Mouse (Mus musculus): Measurements from ENCODE around the gene Kif24.

Gene Kif24

GRCm38 (mm10) chr4:41464345-41465286, at the start of gene Kif24, which contains the start of gene Nudt2:
TSS of gene Kif24 (minus strand) at chr4:41464887.
TSS of gene Nudt2 (plus strand) at chr4:41465151.
- peak; percentile 100 for DNase-seq (ENCODE audit: low read depth)

GRCm38 (mm10) chr4:41513714-41514113, 49.0 kb upstream of the Kif24 start:
- DNase-seq (ENCODE audit: low read depth): no peak

GRCm38 (mm10) chr4:41513309-41513708, 48.6 kb upstream of the Kif24 start:
- DNase-seq (ENCODE audit: low read depth): no peak

- DNase-seq (ENCODE audit: low read depth): no peak
Observed at GRCm38 (mm10) chr4:41507998-41508397, 43.3 kb upstream of the Kif24 start.

GRCm38 (mm10) chr4:41507326-41507924, 42.7 kb upstream of the Kif24 start:
- DNase-seq (ENCODE audit: low read depth): no peak

GRCm38 (mm10) chr4:41506906-41507305, 42.2 kb upstream of the Kif24 start:
- DNase-seq (ENCODE audit: low read depth): peak; percentile 73

- DNase-seq (ENCODE audit: low read depth): peak; percentile 53
Observed at GRCm38 (mm10) chr4:41506156-41506555, 41.5 kb upstream of the Kif24 start.

- no peak for DNase-seq (ENCODE audit: low read depth)
Observed at GRCm38 (mm10) chr4:41505131-41505551, 40.5 kb upstream of the Kif24 start.

- no peak for DNase-seq (ENCODE audit: low read depth)
Observed at GRCm38 (mm10) chr4:41504325-41504724, 39.6 kb upstream of the Kif24 start.

- peak; percentile 91 for DNase-seq (ENCODE audit: low read depth)
Observed at GRCm38 (mm10) chr4:41502986-41503412, 38.3 kb upstream of the Kif24 start, which contains the start of gene AI464131. TSS of gene AI464131 (minus strand) at chr4:41503076.

- no peak for DNase-seq (ENCODE audit: low read depth)
Observed at GRCm38 (mm10) chr4:41502171-41502940, 37.7 kb upstream of the Kif24 start.

- DNase-seq (ENCODE audit: low read depth): no peak
Observed at GRCm38 (mm10) chr4:41500787-41501186, 36.1 kb upstream of the Kif24 start.

- DNase-seq (ENCODE audit: low read depth): no peak
Observed at GRCm38 (mm10) chr4:41499619-41500018, 34.9 kb upstream of the Kif24 start.

- DNase-seq (ENCODE audit: low read depth): no peak
Observed at GRCm38 (mm10) chr4:41498921-41499391, 34.3 kb upstream of the Kif24 start.

GRCm38 (mm10) chr4:41497995-41498845, 33.5 kb upstream of the Kif24 start:
- no peak for DNase-seq (ENCODE audit: low read depth)

- no peak for DNase-seq (ENCODE audit: low read depth)
Observed at GRCm38 (mm10) chr4:41497579-41497978, 32.9 kb upstream of the Kif24 start.

GRCm38 (mm10) chr4:41497046-41497445, 32.4 kb upstream of the Kif24 start:
- DNase-seq (ENCODE audit: low read depth): no peak

- DNase-seq (ENCODE audit: low read depth): no peak
Observed at GRCm38 (mm10) chr4:41495850-41496249, 31.2 kb upstream of the Kif24 start.

GRCm38 (mm10) chr4:41495076-41495475, 30.4 kb upstream of the Kif24 start:
- DNase-seq (ENCODE audit: low read depth): no peak

- DNase-seq (ENCODE audit: low read depth): no peak
Observed at GRCm38 (mm10) chr4:41494378-41494777, 29.7 kb upstream of the Kif24 start.

- no peak for DNase-seq (ENCODE audit: low read depth)
Observed at GRCm38 (mm10) chr4:41493464-41494116, 28.9 kb upstream of the Kif24 start.

Data from c-Kit-positive CD71-positive TER-119-negative erythroid progenitor cells, embryonic 14.5 days (primary cell).